Mouse (Mus musculus) kidney, adult 2 months (tissue): ENCODE results near the gene B4galt5.

Experiments used
- CTCF ChIP-seq: fragments of 200-500 bp; conservative IDR thresholded peaks from 2 replicates; pipeline ENCODE4 v1.5.1; 2011; ENCODE audit warnings: low read depth, mild to moderate bottlenecking, control low read depth, low read length, moderate library complexity, mixed read lengths; ENCODE audit not compliant: insufficient read depth, insufficient read length
- POLR2A ChIP-seq: fragments of 200-500 bp; IDR thresholded peaks from one replicate; pipeline ENCODE4 v1.6.1; 2011; ENCODE audit warnings: low read depth, low read length, control low read depth

GRCm38 (mm10) chr2:167268721-167269120 lies 80.3 kb downstream of the B4galt5 start:
- TF ChIP-seq POLR2A, result no peak
- TF ChIP-seq CTCF, result no peak
